Mouse (Mus musculus): ENCODE measurements at regions not wholly inside any gene's neighbourhood (a gene's known extent, or its start where the extent isn't known, plus 50 kb on each side); places are given as distances from the start of the nearest gene placed in this dataset.

DNA sequence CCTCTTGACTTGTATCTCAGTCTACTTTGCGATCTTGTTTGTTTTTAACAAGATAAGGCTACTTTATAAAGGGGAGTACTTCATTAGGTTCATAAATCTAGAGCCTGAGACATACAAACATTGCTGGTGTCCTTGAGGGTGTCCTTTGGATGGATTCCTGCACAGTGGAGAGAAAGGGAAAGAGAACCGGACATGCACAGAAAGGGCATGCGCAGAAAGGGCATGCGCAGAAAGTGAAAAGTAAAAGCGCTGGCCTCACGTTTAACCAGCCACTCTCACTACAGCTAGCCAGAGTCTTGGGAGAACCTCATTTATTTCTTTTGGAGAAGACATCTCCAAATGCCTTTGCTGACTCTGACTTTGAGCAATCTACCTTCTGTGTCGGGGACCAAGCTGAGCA, 125.5 kb downstream of the Dusp6 start:
- DNase-seq (ENCODE audit: low spot score) (no peak), ATAC-seq (ENCODE audit: extremely low read depth, insufficient number of reproducible peaks, low FRiP score, poor library complexity, severe bottlenecking) (no peak)
- H3K36me3 ChIP-seq (replicated peaks): no peaks in the 10 kb centered on the region
- TF ChIP-seq CTCF (IDR thresholded peaks at IDR 0.05; ENCODE audit: low read depth, low read length): no peak
- TF ChIP-seq POLR2AphosphoS5 (IDR thresholded peaks at IDR 0.05; ENCODE audit: insufficient replicate concordance, low read depth, low read length): no peak
- no peak for TF ChIP-seq TAL1 (conservative IDR thresholded peaks at IDR 0.05; ENCODE audit: low read depth, low read length)
- TF ChIP-seq GATA1 (IDR thresholded peaks at IDR 0.05; ENCODE audit: borderline replicate concordance, low read length): no peak
- no peak for TF ChIP-seq GATA2 (IDR thresholded peaks at IDR 0.05; ENCODE audit: borderline replicate concordance, low read depth, low read length)
- no peak overlapping the region for H3K4me3 ChIP-seq (ENCODE audit: low read depth, low read length)
- peaks cover 45% of the 10 kb centered on the region for H3K9me3 ChIP-seq (replicated peaks)
- no peaks in the 10 kb centered on the region for H3K27me3 ChIP-seq (ENCODE audit: insufficient read depth, low read length)
- no peaks in the 10 kb centered on the region for H3K4me1 ChIP-seq (ENCODE audit: insufficient read depth, low read depth, low read length)

DNA sequence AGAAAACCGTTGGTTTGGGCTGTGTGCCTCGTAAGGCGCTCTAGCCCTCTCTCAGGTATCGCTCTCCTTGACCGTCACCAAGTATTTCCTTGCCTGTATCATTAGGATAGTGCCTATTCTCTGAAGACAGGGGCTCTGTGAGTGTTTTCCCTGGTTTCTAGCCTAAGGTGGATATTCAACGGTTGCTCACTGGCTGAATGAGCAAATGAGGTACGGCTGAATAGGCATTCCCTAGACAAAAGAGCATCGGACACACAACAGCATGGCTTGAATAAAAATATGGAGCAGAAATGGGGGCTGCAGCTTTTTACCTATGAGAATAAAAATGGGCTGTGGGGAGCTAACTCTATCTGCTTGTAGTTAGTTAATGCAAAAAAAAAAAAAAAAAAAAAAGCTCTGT, 126.0 kb downstream of the Dusp6 start:
- H3K4me3 ChIP-seq (ENCODE audit: low read depth, low read length): no peak overlapping the region
- H3K27me3 ChIP-seq (ENCODE audit: insufficient read depth, low read length): no peaks in the 10 kb centered on the region
- no peaks in the 10 kb centered on the region for H3K36me3 ChIP-seq (replicated peaks)
- H3K9me3 ChIP-seq (replicated peaks): peaks cover 46% of the 10 kb centered on the region
- no peak for TF ChIP-seq CTCF (IDR thresholded peaks at IDR 0.05; ENCODE audit: low read depth, low read length)
- DNase-seq (ENCODE audit: low spot score) (no peak), ATAC-seq (ENCODE audit: extremely low read depth, insufficient number of reproducible peaks, low FRiP score, poor library complexity, severe bottlenecking) (no peak)
- H3K4me1 ChIP-seq (ENCODE audit: insufficient read depth, low read depth, low read length): no peaks in the 10 kb centered on the region

DNA sequence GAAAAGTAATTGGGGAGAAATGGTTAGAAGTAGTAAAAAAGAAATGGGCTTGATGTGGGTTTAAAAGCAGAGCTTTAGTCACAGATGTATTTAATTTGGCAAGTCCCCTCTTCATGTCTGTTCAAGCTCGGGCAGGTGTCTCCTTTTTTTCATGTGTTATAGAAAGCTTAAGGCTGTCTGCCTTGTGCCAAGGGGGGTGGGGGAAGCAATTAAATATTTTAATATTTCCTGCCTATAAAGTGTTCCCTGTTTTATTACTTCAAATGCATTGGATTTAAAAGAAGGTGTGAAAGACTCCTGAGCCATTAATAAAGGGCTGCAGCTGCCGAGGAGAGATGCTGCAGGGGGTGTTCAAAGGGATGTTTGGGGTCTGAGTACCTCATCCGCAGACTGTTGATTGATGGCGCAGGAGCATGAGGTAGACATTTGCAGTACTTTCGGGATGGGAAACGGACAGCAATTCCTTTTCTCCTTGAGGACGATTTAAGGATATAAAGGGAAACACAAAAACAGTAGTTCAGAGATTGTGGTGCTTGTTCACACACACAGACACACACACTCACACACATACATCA, 127.7 kb downstream of the Dusp6 start:
- TF ChIP-seq CTCF (IDR thresholded peaks at IDR 0.05; ENCODE audit: low read depth, low read length) (no peak), GATA1 (IDR thresholded peaks at IDR 0.05; ENCODE audit: borderline replicate concordance, low read length) (no peak)
- H3K4me3 ChIP-seq (ENCODE audit: low read depth, low read length): no peak overlapping the region
- ATAC-seq (ENCODE audit: extremely low read depth, insufficient number of reproducible peaks, low FRiP score, poor library complexity, severe bottlenecking): no peak

DNA sequence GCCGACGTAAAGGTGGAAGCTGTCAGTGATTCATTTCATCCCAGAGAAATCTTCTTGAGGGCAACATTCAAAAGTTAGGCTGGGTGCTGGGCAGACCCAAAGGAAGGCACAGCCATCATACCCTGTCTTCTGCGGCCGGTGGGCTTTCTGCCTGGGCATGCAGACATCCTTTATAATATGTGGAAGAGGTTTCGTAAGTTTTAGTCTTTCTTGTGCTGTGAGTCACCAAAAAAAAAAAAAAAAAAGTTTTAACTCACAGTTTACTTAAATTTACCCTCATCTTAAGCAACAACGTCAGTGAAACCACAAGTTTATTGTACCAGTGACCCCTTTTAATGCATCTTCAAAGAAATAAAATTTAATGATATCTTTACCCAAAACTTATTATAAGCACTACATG, 128.7 kb downstream of the Dusp6 start:
- ATAC-seq (ENCODE audit: extremely low read depth, insufficient number of reproducible peaks, low FRiP score, poor library complexity, severe bottlenecking): no peak

More for the DNA sequence above, 127.7 kb downstream of the Dusp6 start:
- no peak for DNase-seq (ENCODE audit: low spot score)
- Histone ChIP-seq H3K4me1 (ENCODE audit: insufficient read depth, low read depth, low read length) (no peaks in the 10 kb centered on the region), H3K36me3 (replicated peaks) (no peaks in the 10 kb centered on the region), H3K9me3 (replicated peaks) (peaks cover 46% of the 10 kb centered on the region), H3K27me3 (ENCODE audit: insufficient read depth, low read length) (no peaks in the 10 kb centered on the region)

DNA sequence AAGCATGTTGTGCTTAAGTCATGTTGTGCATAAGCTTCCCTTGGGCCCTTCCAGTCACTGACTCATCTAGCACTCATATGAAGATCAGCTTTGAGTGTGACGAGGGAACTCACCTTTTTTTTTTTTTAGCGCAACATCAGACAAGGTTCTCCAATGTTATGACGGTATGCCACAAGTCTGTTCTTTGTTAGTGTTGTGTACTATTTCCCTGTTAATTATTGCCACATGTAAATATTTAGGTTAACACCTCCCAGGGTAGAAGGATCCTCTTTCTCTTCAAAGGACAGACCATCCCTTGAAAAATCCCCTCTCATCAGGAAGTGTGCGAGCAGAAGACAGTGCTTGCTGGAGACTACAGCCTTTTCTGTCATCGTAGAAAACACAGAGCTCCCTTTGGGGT, 129.9 kb downstream of the Dusp6 start:
- TF ChIP-seq POLR2AphosphoS5 (IDR thresholded peaks at IDR 0.05; ENCODE audit: insufficient replicate concordance, low read depth, low read length) (no peak), TAL1 (conservative IDR thresholded peaks at IDR 0.05; ENCODE audit: low read depth, low read length) (no peak)
- no peak for DNase-seq (ENCODE audit: low spot score)
- Histone ChIP-seq H3K27me3 (ENCODE audit: insufficient read depth, low read length) (no peaks in the 10 kb centered on the region), H3K9me3 (replicated peaks) (peaks cover 37% of the 10 kb centered on the region), H3K4me1 (ENCODE audit: insufficient read depth, low read depth, low read length) (no peaks in the 10 kb centered on the region), H3K4me3 (ENCODE audit: low read depth, low read length) (no peak overlapping the region), H3K36me3 (replicated peaks) (no peaks in the 10 kb centered on the region)
- ATAC-seq (ENCODE audit: extremely low read depth, insufficient number of reproducible peaks, low FRiP score, poor library complexity, severe bottlenecking): no peak

More for the DNA sequence above, 128.7 kb downstream of the Dusp6 start:
- no peak overlapping the region for H3K4me3 ChIP-seq (ENCODE audit: low read depth, low read length)
- no peaks in the 10 kb centered on the region for H3K36me3 ChIP-seq (replicated peaks)
- H3K4me1 ChIP-seq (ENCODE audit: insufficient read depth, low read depth, low read length): no peaks in the 10 kb centered on the region
- no peak for TF ChIP-seq POLR2AphosphoS5 (IDR thresholded peaks at IDR 0.05; ENCODE audit: insufficient replicate concordance, low read depth, low read length)
- TF ChIP-seq GATA2 (IDR thresholded peaks at IDR 0.05; ENCODE audit: borderline replicate concordance, low read depth, low read length): no peak
- no peak for TF ChIP-seq CTCF (IDR thresholded peaks at IDR 0.05; ENCODE audit: low read depth, low read length)
- TF ChIP-seq GATA1 (IDR thresholded peaks at IDR 0.05; ENCODE audit: borderline replicate concordance, low read length): no peak
- TF ChIP-seq TAL1 (conservative IDR thresholded peaks at IDR 0.05; ENCODE audit: low read depth, low read length): no peak
- DNase-seq (ENCODE audit: low spot score): no peak
- no peaks in the 10 kb centered on the region for H3K27me3 ChIP-seq (ENCODE audit: insufficient read depth, low read length)
- peaks cover 41% of the 10 kb centered on the region for H3K9me3 ChIP-seq (replicated peaks)

DNA sequence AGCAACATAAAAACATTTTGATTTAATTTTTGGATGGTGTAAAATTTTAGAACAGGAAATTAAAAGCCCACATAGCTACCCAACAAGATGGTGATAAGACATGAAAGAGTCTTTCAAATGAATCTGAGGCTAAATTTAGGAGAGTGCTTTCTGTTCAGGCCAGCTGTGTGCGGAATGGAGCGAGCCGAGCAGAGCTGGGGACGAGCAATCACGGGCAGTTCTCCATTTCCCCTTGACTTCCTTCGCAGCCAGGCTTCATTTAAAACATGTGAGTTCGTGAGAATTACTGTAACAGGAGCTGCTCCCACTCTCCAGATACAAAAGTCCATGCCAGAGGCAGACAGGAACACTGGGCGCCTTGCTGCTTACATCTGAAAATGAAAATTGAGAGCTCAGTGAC, 130.5 kb downstream of the Dusp6 start:
- Histone ChIP-seq H3K9me3 (replicated peaks) (peaks cover 32% of the 10 kb centered on the region), H3K36me3 (replicated peaks) (no peaks in the 10 kb centered on the region), H3K4me3 (ENCODE audit: low read depth, low read length) (no peak overlapping the region), H3K4me1 (ENCODE audit: insufficient read depth, low read depth, low read length) (no peaks in the 10 kb centered on the region), H3K27me3 (ENCODE audit: insufficient read depth, low read length) (no peaks in the 10 kb centered on the region)
- TF ChIP-seq POLR2AphosphoS5 (IDR thresholded peaks at IDR 0.05; ENCODE audit: insufficient replicate concordance, low read depth, low read length) (no peak), GATA2 (IDR thresholded peaks at IDR 0.05; ENCODE audit: borderline replicate concordance, low read depth, low read length) (no peak), CTCF (IDR thresholded peaks at IDR 0.05; ENCODE audit: low read depth, low read length) (no peak), TAL1 (conservative IDR thresholded peaks at IDR 0.05; ENCODE audit: low read depth, low read length) (no peak), GATA1 (IDR thresholded peaks at IDR 0.05; ENCODE audit: borderline replicate concordance, low read length) (no peak)
- DNase-seq (ENCODE audit: low spot score): no peak
- no peak for ATAC-seq (ENCODE audit: extremely low read depth, insufficient number of reproducible peaks, low FRiP score, poor library complexity, severe bottlenecking)

DNA sequence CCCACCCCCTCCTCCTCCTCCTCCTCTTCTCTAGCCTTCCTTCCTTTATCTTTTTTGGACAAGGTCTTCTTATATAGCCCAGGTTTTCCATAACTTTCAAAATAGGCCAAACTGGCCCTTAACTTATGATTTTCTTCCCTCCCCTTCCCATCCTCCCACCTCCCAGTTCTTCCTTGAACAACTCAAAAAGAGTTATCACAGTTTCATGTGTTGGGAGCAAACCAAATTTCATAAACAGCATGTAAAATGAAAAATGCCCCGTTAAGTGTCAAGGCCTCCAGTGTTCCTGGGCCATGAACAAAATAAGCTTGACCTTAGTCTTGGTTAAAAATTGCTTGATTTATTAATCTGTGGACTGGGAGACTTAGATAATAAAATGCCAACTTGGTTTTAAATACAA, 132.4 kb downstream of the Dusp6 start:
- TF ChIP-seq CTCF (IDR thresholded peaks at IDR 0.05; ENCODE audit: low read depth, low read length) (no peak), GATA2 (IDR thresholded peaks at IDR 0.05; ENCODE audit: borderline replicate concordance, low read depth, low read length) (no peak), POLR2AphosphoS5 (IDR thresholded peaks at IDR 0.05; ENCODE audit: insufficient replicate concordance, low read depth, low read length) (no peak), GATA1 (IDR thresholded peaks at IDR 0.05; ENCODE audit: borderline replicate concordance, low read length) (no peak), TAL1 (conservative IDR thresholded peaks at IDR 0.05; ENCODE audit: low read depth, low read length) (no peak)
- Histone ChIP-seq H3K4me3 (ENCODE audit: low read depth, low read length) (no peak overlapping the region), H3K27me3 (ENCODE audit: insufficient read depth, low read length) (no peaks in the 10 kb centered on the region), H3K9me3 (replicated peaks) (peaks cover 30% of the 10 kb centered on the region), H3K36me3 (replicated peaks) (no peaks in the 10 kb centered on the region), H3K4me1 (ENCODE audit: insufficient read depth, low read depth, low read length) (no peaks in the 10 kb centered on the region)
- ATAC-seq (ENCODE audit: extremely low read depth, insufficient number of reproducible peaks, low FRiP score, poor library complexity, severe bottlenecking): no peak
- DNase-seq (ENCODE audit: low spot score): no peak
